Mouse (Mus musculus) bone marrow macrophage, adult 2 months (primary cell): ENCODE measurements around the gene Ndrg4.

Experiments used
- CTCF ChIP-seq: IDR thresholded peaks from 2 replicates; pipeline ENCODE4 v1.5.1; 2012; ENCODE audit warnings: low read depth, mild to moderate bottlenecking, low read length, moderate library complexity
- POLR2A ChIP-seq: IDR thresholded peaks from 2 replicates; pipeline ENCODE4 v1.6.1; 2012; ENCODE audit warnings: mild to moderate bottlenecking, low read depth, low read length, borderline replicate concordance

DNA sequence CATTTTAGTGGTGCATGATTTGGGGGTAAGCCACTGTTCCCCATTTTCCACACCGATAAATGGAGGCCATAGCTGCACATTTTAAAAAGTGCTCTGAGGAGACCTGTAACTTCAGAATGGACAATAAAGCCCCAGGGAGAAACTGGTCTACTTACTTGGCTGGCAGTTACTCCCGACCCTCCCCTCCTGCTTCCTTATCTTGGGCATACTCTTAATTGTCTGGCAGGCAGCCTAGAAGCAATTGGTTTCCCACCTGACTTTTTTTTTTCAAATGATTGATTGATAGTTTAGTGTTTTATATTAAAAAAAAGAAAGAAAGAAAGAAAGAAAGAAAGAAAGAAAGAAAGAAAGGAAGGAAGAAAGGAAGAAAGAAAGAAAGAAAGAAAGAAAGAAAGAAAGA, 19.3 kb upstream of the Ndrg4 start:
- TF ChIP-seq CTCF: no peak
- no peak for TF ChIP-seq POLR2A
